Mouse (Mus musculus) v-Abl transformed pro-B cells (cell line): Measurements from ENCODE around the gene Hes5.

Experiments
- in situ Hi-C, 2 experiments: fragments of 400-800 bp; cut with MboI; formaldehyde crosslinking; loops; one replicate each; pipeline ENCODE4 v1.15.1; 2025; ENCODE audit not compliant: unreplicated experiment in 2 of 2

Hes5 gene

GRCm38 (mm10) chr4:154960690-154961225 is at the start of gene Hes5:
TSS of gene Hes5 (plus strand) at chr4:154960923.
- in situ Hi-C loops, result loop anchor here (10.0 to 25.0 kb wide), 3 partner anchors 277 to 602 kb away; partner anchors contain the start of genes Faap20 (in 2 of the 2) and Nadk (in 1 of the 2)

- in situ Hi-C loops, result no loop called here
Measured at GRCm38 (mm10) chr4:154911644-154912043, 49.1 kb upstream of the Hes5 start.

GRCm38 (mm10) chr4:154913845-154914244 is 46.9 kb upstream of the Hes5 start:
- in situ Hi-C loops, result no loop called here

GRCm38 (mm10) chr4:154914252-154914651 is 46.5 kb upstream of the Hes5 start:
- in situ Hi-C loops, result no loop called here

- in situ Hi-C loops, result no loop called here
Measured at GRCm38 (mm10) chr4:154914707-154915106, 46.0 kb upstream of the Hes5 start.

GRCm38 (mm10) chr4:154915286-154915685 is 45.4 kb upstream of the Hes5 start:
- in situ Hi-C loops, result no loop called here

- in situ Hi-C loops, result no loop called here
Measured at GRCm38 (mm10) chr4:154916662-154917061, 44.1 kb upstream of the Hes5 start.

GRCm38 (mm10) chr4:154922291-154922690 is 38.4 kb upstream of the Hes5 start:
- in situ Hi-C loops, result no loop called here

- in situ Hi-C loops, result no loop called here
Measured at GRCm38 (mm10) chr4:154922931-154923330, 37.8 kb upstream of the Hes5 start.

GRCm38 (mm10) chr4:154925413-154925812 is 35.3 kb upstream of the Hes5 start:
- in situ Hi-C loops, result loop anchor here in 1 of 2 experiments (25.0 kb wide), 1 partner anchor 662 kb away; no protein-coding TSS in a partner anchor

- in situ Hi-C loops, result loop anchor here in 1 of 2 experiments (25.0 kb wide), 1 partner anchor 660 kb away; no protein-coding TSS in a partner anchor
Measured at GRCm38 (mm10) chr4:154926969-154927898, 33.5 kb upstream of the Hes5 start.

GRCm38 (mm10) chr4:154927899-154928337 is 32.8 kb upstream of the Hes5 start:
- in situ Hi-C loops, result loop anchor here in 1 of 2 experiments (25.0 kb wide), 1 partner anchor 659 kb away; no protein-coding TSS in a partner anchor

GRCm38 (mm10) chr4:154928395-154929087 is 32.2 kb upstream of the Hes5 start, which contains the start of gene Tnfrsf14:
TSS of gene Tnfrsf14 (minus strand) at chr4:154928563.
- in situ Hi-C loops, result loop anchor here in 1 of 2 experiments (25.0 kb wide), 1 partner anchor 659 kb away; no protein-coding TSS in a partner anchor

GRCm38 (mm10) chr4:154929088-154929660 is 31.5 kb upstream of the Hes5 start:
- in situ Hi-C loops, result loop anchor here in 1 of 2 experiments (25.0 kb wide), 1 partner anchor 658 kb away; no protein-coding TSS in a partner anchor

GRCm38 (mm10) chr4:154933306-154933907 is 27.3 kb upstream of the Hes5 start:
- in situ Hi-C loops, result loop anchor here in 1 of 2 experiments (25.0 kb wide), 1 partner anchor 654 kb away; no protein-coding TSS in a partner anchor

GRCm38 (mm10) chr4:154934800-154935199 is 25.9 kb upstream of the Hes5 start:
- in situ Hi-C loops, result loop anchor here in 1 of 2 experiments (25.0 kb wide), 1 partner anchor 653 kb away; no protein-coding TSS in a partner anchor

- in situ Hi-C loops, result loop anchor here in 1 of 2 experiments (25.0 kb wide), 1 partner anchor 652 kb away; no protein-coding TSS in a partner anchor
Measured at GRCm38 (mm10) chr4:154935788-154936187, 24.9 kb upstream of the Hes5 start.

- in situ Hi-C loops, result loop anchor here in 1 of 2 experiments (25.0 kb wide), 1 partner anchor 651 kb away; no protein-coding TSS in a partner anchor
Measured at GRCm38 (mm10) chr4:154936542-154937255, 24.0 kb upstream of the Hes5 start.

- in situ Hi-C loops, result loop anchor here in 1 of 2 experiments (25.0 kb wide), 1 partner anchor 650 kb away; no protein-coding TSS in a partner anchor
Measured at GRCm38 (mm10) chr4:154937746-154938145, 23.0 kb upstream of the Hes5 start.
